ENCODE assay signal across 8 mouse cellular contexts in the genomic region with DNA sequence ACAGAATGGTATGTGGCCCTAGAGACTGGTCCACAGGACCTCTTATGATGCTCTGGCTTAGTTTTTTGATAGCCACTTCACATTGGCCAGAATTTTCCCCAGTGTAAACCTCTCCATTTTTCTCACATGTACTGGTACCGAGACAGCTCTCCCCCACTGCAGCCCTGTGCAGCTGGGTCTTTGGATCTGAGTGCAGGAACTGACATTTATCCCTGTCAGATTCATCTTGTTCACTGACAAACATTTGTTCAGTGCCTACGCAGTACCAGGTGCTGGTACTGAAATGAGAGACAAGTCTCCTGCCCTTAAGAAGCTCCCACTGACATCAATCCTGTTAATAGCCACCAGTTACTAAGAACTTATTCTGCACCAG. TPM values are rescaled to one million over a fixed set of nuclear protein-coding genes. Genes with fewer than 3 reads are reported as not detected.
A peak's percentile ranks its signal among the peaks of the same experiment; 100 is the strongest.
DNase-seq lines count a peak whose midpoint lies in the region; ATAC-seq and TF ChIP-seq lines count a peak whose summit lies in the region.

No protein-coding gene starts in this region.

- no peaks in the 10 kb centered on the region for H3K4me1 ChIP-seq in kidney, postnatal 0 days (replicated peaks; ENCODE audit: insufficient read depth, low read length)
- peaks cover 7% of the 10 kb centered on the region for H3K4me1 ChIP-seq in forebrain, embryonic 13.5 days
- no peaks in the 10 kb centered on the region for H3K4me1 ChIP-seq in midbrain, postnatal 0 days (ENCODE audit: insufficient read depth, low read length)

- ATAC-seq in kidney, postnatal 0 days (replicated peaks; ENCODE audit: low FRiP score, low read depth) = no peak
- ATAC-seq in forebrain, embryonic 13.5 days = no peak
- peak; percentile 28; the same call in 1 of the 2 replicates for ATAC-seq in midbrain, postnatal 0 days (ENCODE audit: low FRiP score)
- ATAC-seq in CD4-positive, CD25-positive, alpha-beta regulatory T cell, adult 4 months = no peak

- H3K27me3 ChIP-seq in kidney, postnatal 0 days (ENCODE audit: insufficient read depth, low read length) = no peaks in the 10 kb centered on the region
- no peaks in the 10 kb centered on the region for H3K27me3 ChIP-seq in forebrain, embryonic 13.5 days
- H3K27me3 ChIP-seq in midbrain, postnatal 0 days (ENCODE audit: insufficient read depth, low read length) = no peaks in the 10 kb centered on the region

- H3K4me2 ChIP-seq in kidney, postnatal 0 days (ENCODE audit: low read length) = peak overlapping the region; percentile 63
- H3K4me2 ChIP-seq in forebrain, embryonic 13.5 days = peak overlapping the region; percentile 62
- H3K4me2 ChIP-seq in midbrain, postnatal 0 days (ENCODE audit: low read depth, low read length, poor library complexity, severe bottlenecking) = peak overlapping the region; percentile 71

- 53% methylated on average over 2 of the region's 2 CpGs for WGBS in kidney, postnatal 0 days
- WGBS in forebrain, embryonic 13.5 days = 69% methylated on average over 2 of the region's 2 CpGs
- 51% methylated on average over 2 of the region's 2 CpGs for WGBS in midbrain, postnatal 0 days

- TF ChIP-seq CTCF in kidney, postnatal 0 days (IDR thresholded peaks at IDR 0.05; ENCODE audit: low read depth) = no peak
- TF ChIP-seq CTCF in midbrain, postnatal 0 days (IDR thresholded peaks at IDR 0.05) = no peak

- H3K9ac ChIP-seq in kidney, postnatal 0 days (ENCODE audit: low read depth, low read length) = 0 out of 2 replicates have a peak overlapping the region, but pooled peaks have one; percentile 18
- H3K9ac ChIP-seq in forebrain, embryonic 13.5 days = peak overlapping the region; percentile 56; the same call in 1 of the 2 replicates
- peak overlapping the region; percentile 59 for H3K9ac ChIP-seq in midbrain, postnatal 0 days (replicated peaks; ENCODE audit: low read length, poor library complexity, severe bottlenecking)

- H3K9me3 ChIP-seq in kidney, postnatal 0 days (replicated peaks; ENCODE audit: low read length) = no peaks in the 10 kb centered on the region
- H3K9me3 ChIP-seq in forebrain, embryonic 13.5 days (replicated peaks) = no peaks in the 10 kb centered on the region
- H3K9me3 ChIP-seq in midbrain, postnatal 0 days (ENCODE audit: low read length) = no peaks in the 10 kb centered on the region

- H3K27ac ChIP-seq in kidney, postnatal 0 days = no peak overlapping the region
- H3K27ac ChIP-seq in forebrain, embryonic 13.5 days = no peak overlapping the region
- peak overlapping the region; percentile 59 for H3K27ac ChIP-seq in midbrain, postnatal 0 days (ENCODE audit: low read depth, low read length)

- no peaks in the 10 kb centered on the region for H3K36me3 ChIP-seq in kidney, postnatal 0 days (ENCODE audit: insufficient read depth, low read length)
- H3K36me3 ChIP-seq in forebrain, embryonic 13.5 days (ENCODE audit: poor library complexity, severe bottlenecking) = no peaks in the 10 kb centered on the region
- H3K36me3 ChIP-seq in midbrain, postnatal 0 days (ENCODE audit: insufficient read depth, low read length) = no peaks in the 10 kb centered on the region

- 0 out of 2 replicates have a peak overlapping the region, but pooled peaks have one; percentile 28 for H3K4me3 ChIP-seq in kidney, postnatal 0 days (replicated peaks; ENCODE audit: low read depth, low read length)
- H3K4me3 ChIP-seq in forebrain, embryonic 13.5 days = peak overlapping the region; percentile 32; the same call in 1 of the 2 replicates
- H3K4me3 ChIP-seq in midbrain, postnatal 0 days (ENCODE audit: low read depth, low read length) = peak overlapping the region; percentile 31

- DNase-seq in kidney, postnatal 0 days (ENCODE audit: low spot score) = no peak
- no peak for DNase-seq in kidney, postnatal 25 days
- peak; percentile 63 for DNase-seq in layer of hippocampus, adult 9-10 months (ENCODE audit: low spot score)
- no peak for DNase-seq in midbrain, postnatal 0 days (ENCODE audit: low spot score)
- DNase-seq in gastrocnemius, postnatal 25 days = no peak
- no peak for DNase-seq in cerebellum, adult 18-20 months

RNA-seq across cellular contexts. Expression of a gene that starts 12.1 kb away (rescaled TPM):
- 19.2 and 25.5 TPM in 2 replicates for polyA plus RNA-seq in kidney, postnatal 0 days (2015; fragmentation: Nextera tagmentation; extraction: Ambion mirVana)
- polyA plus RNA-seq in forebrain, embryonic 13.5 days (2015; fragmentation: Nextera tagmentation; extraction: Ambion mirVana) = 1.3 and 1.6 TPM in 2 replicates
- total RNA-seq in midbrain, postnatal 0 days (2014; rRNA removed) = 12.9 and 14.7 TPM in 2 replicates
- 20.3 and 20.9 TPM in 2 replicates for polyA plus RNA-seq in midbrain, postnatal 0 days (2015; fragmentation: Nextera tagmentation; extraction: Ambion mirVana)
- under 1 TPM in 1 of 2 experiments, not detected in 1; 0.12 TPM for polyA plus RNA-seq in CD4-positive, CD25-positive, alpha-beta regulatory T cell, adult 4 months (2017; shearing (Covaris generic))
- total RNA-seq in gastrocnemius, postnatal 25 days (2021) = not detected

RNA-seq across cellular contexts. Expression of a gene that starts 38.9 kb away (rescaled TPM):
- polyA plus RNA-seq in kidney, postnatal 0 days (2015; fragmentation: Nextera tagmentation; extraction: Ambion mirVana) = 73.8 and 93.1 TPM in 2 replicates
- 1.6 and 3.2 TPM in 2 replicates for polyA plus RNA-seq in forebrain, embryonic 13.5 days (2015; fragmentation: Nextera tagmentation; extraction: Ambion mirVana)
- 17.2 and 18.3 TPM in 2 replicates for total RNA-seq in midbrain, postnatal 0 days (2014; rRNA removed)
- 13.1 and 14.7 TPM in 2 replicates for polyA plus RNA-seq in midbrain, postnatal 0 days (2015; fragmentation: Nextera tagmentation; extraction: Ambion mirVana)
- polyA plus RNA-seq in CD4-positive, CD25-positive, alpha-beta regulatory T cell, adult 4 months (2017; shearing (Covaris generic)) = not detected
- total RNA-seq in gastrocnemius, postnatal 25 days (2021) = not detected
